Mouse (Mus musculus): ENCODE results near the gene Vps50. TPM values are rescaled to one million over a fixed set of nuclear protein-coding genes. Genes with fewer than 3 reads are reported as not detected.
"Not testable (repeated sequence)": the region's sequence is repeated elsewhere in the genome, so short reads cannot be mapped to it uniquely, and the experiment has no call there.

Vps50 gene
- total RNA-seq, 2 experiments from 2014 or later, result 57.9 to 62.0 TPM

GRCm38 (mm10) chr6:3528198-3528597, 30.0 kb downstream of the Vps50 start:
- DNase-seq (ENCODE audit: low spot score in 2 of 2), result no peak

- no peak for DNase-seq (ENCODE audit: low spot score in 2 of 2)
Observed at GRCm38 (mm10) chr6:3531445-3531844, 33.3 kb downstream of the Vps50 start.

DNA sequence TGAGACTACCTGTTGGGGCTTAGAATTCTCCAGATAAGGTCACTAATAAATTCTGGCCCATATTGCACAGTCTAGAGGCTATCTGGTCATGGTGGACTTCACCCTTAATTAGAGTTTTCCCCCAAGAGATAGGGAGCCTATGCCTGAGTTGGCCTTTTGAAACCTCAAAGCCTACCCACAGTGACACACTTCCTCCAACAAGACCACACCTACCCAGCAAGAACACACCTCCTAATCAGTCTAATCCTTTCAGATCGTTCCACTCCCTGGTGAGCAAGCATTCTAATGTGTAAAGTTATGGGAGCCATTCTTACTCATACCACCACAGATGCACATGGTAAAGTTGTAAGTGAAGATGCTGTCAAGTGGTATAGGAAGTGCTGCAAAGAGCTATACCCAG, 37.9 kb downstream of the Vps50 start:
- no peak for DNase-seq (ENCODE audit: low spot score in 2 of 2)

DNA sequence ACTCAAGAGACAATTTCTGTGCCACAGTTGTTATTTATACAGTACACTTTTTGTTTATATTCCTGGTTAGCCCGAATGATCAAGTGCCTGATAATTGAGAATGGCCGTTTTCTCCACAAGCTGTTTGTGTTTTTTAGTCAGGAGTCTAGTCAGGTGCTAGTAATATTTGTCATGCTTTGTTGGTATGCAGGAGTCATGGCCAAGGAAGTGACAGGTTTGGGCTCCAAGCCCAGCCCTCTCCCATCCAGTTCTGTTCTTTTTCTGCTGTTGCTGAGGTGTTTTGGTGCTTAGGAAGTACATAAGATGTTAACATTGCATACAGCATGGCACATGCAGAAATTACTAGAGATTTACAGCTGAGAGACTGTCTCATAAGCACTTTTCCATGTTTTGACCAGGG, 41.3 kb downstream of the Vps50 start:
- DNase-seq (ENCODE audit: low spot score in 2 of 2), result no peak

GRCm38 (mm10) chr6:3543862-3544261, 45.7 kb downstream of the Vps50 start:
- DNase-seq (ENCODE audit: low spot score in 2 of 2), result no peak

- DNase-seq (ENCODE audit: low spot score in 2 of 2), result no peak
Observed at GRCm38 (mm10) chr6:3544970-3545369, 46.8 kb downstream of the Vps50 start.

DNA sequence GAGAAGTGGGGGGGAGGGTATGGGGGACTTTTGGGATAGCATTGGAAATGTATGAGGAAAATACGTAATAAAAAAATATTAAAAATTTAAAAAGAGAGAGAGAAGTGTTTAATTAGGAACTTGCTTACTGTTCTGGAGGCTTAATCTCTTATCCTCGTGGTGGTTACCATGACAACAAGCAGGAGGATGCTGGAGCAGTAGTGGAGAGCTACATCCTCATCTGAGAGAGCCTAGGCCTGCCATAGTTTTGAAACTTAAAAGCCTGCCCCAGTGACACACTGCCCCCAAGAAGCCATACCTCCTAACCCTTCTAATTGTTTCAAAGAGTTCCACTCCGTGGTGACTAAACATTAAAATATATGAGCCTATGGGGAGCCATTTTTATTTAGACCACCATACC, 50.8 kb downstream of the Vps50 start:
- no peak for DNase-seq (ENCODE audit: low spot score in 2 of 2)

DNA sequence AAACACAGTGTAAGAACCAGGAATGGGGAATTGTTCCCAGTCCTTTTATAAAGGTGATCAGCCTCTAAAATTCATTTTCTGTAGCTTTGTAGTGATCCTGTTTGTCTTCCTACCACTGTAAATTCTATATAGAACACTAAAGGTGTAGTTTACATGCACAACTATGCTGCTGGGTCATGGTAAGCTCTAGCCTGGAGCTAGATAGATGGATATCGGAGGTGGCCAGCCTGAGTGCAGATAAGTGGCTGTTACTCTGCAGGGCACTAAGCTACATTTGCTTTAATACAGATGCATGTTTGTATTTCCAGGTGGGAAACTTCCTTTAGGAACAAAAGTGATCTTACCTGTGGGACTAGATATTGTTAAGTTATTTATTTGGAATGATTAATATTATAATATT, 51.8 kb downstream of the Vps50 start:
- DNase-seq (ENCODE audit: low spot score in 2 of 2), result no peak

- not testable (repeated sequence) for DNase-seq (ENCODE audit: low spot score in 2 of 2)
Observed at GRCm38 (mm10) chr6:3552681-3553080, 54.5 kb downstream of the Vps50 start.

- no peak for DNase-seq (ENCODE audit: low spot score in 2 of 2)
Observed at GRCm38 (mm10) chr6:3557177-3557576, 59.0 kb downstream of the Vps50 start.

- DNase-seq (ENCODE audit: low spot score in 2 of 2), result no peak
Observed at GRCm38 (mm10) chr6:3560009-3560408, 61.8 kb downstream of the Vps50 start.

GRCm38 (mm10) chr6:3562301-3562700, 64.1 kb downstream of the Vps50 start:
- no peak for DNase-seq (ENCODE audit: low spot score in 2 of 2)

- DNase-seq (ENCODE audit: low spot score in 2 of 2), result not testable (repeated sequence)
Observed at GRCm38 (mm10) chr6:3564118-3564517, 65.9 kb downstream of the Vps50 start.

DNA sequence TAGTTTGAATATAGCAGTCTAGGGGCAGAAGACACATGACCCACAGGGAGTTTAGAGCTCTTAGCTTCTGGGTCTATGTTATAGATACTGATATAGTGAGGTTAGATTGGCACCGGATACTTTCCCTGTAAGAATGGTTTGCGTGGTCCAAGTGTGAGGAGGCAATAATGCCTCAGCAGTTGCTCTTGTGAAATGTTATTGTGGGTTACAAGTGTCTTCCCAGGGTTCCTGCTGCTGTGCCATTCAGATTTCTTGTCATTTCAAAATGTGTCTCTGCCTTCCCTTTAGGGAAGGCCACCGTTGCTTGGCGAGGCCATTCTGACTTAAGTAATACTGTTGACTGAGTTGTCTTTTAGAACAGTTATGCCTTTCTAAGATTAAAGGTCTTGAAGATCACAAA, 66.8 kb downstream of the Vps50 start:
- no peak for DNase-seq (ENCODE audit: low spot score in 2 of 2)

DNA sequence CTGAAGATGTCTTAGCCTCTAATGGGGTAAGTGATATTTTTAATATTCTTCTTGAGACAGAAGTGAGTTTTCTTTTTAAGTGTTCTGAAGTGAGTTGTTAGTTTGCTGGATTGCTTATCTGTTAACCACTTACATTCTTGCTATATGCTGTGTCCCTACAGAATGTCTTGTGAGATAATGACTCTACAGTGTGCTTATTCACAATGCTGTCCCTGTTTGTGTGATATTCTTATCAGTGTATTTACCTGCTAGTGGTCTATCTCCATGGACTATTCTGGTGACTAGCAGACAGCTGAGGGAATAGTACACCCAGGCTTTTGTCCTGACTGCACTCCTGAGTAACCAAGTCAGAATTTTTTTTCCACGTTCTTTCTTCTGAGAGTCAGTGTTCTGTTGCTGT, 67.5 kb downstream of the Vps50 start:
- no peak for DNase-seq (ENCODE audit: low spot score in 2 of 2)

DNA sequence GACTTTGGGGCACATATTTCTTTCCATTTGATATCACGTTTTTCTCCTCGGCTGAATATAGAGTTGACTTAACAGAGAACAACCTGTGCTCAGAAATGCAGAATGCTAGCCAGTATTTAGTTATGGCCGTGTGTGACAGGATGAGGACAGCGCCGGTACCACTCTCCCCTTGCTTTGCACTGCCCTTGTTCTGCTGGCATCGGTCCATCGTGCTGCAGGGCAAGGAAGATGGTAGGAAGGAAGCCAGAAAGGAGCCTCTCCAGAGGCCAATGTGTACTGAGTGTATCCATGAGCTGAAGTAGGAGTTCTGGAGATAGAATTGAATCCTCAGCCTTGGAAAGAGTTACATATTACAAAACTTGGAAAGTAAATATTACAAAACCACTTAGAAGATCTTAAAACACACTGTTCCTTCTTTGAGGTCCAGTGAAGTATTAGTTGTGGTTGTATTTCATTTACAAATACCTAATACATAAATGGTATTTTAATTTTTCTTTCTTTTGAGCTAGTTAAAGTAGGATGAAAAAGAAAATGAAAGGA, 69.0 kb downstream of the Vps50 start:
- DNase-seq (ENCODE audit: low spot score in 2 of 2), result no peak

- DNase-seq (ENCODE audit: low spot score in 2 of 2), result no peak
Observed at GRCm38 (mm10) chr6:3572221-3572815, 74.1 kb downstream of the Vps50 start.

DNA sequence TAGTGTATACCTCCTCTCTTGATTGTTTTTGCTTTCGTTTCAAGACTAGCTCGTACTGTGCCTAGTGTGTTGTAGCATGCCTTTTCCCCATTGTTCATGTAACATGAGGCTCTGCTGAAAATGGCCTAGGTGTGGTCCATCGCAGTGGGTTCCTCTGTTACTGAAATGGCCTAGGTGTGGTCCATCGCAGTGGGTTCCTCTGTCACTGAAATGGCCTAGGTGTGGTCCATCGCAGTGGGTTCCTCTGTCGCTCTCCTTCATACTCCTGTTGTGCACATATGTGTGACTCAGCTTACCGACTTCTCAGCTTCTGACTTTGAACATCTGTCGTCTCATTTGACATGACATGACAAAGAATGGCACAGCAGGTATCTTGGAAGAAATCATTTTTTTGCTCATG, 75.6 kb downstream of the Vps50 start:
- no peak for DNase-seq (ENCODE audit: low spot score in 2 of 2)

- no peak for DNase-seq (ENCODE audit: low spot score in 2 of 2)
Observed at GRCm38 (mm10) chr6:3585402-3585801, 87.2 kb downstream of the Vps50 start.

GRCm38 (mm10) chr6:3590289-3590904, 92.2 kb downstream of the Vps50 start:
- no peak for DNase-seq (ENCODE audit: low spot score in 2 of 2)

- no peak for DNase-seq (ENCODE audit: low spot score in 2 of 2)
Observed at GRCm38 (mm10) chr6:3594246-3594645, 96.1 kb downstream of the Vps50 start.

GRCm38 (mm10) chr6:3612827-3613226, 114.6 kb downstream of the Vps50 start:
- DNase-seq (ENCODE audit: low spot score in 2 of 2), result no peak

All from left cerebral cortex, adult 18-20 months (tissue).